Mouse (Mus musculus) heart, embryonic 14.5 days (tissue): ENCODE results near the gene Phactr2. TPM values are rescaled to one million over a fixed set of nuclear protein-coding genes. Genes with fewer than 3 reads are reported as not detected.
"Not testable (repeated sequence)": the region's sequence is repeated elsewhere in the genome, so short reads cannot be mapped to it uniquely, and the experiment has no call there.

Experiments used
- ATAC-seq: fragments of 200-750 bp; cut with Nextera tagmentation; 2 replicates; pipeline ENCODE4 v1.8.0; 2017; ENCODE audit warnings: low read depth, moderate TSS enrichment; ENCODE audit not compliant: insufficient number of reproducible peaks, insufficient read depth, low FRiP score
- H3K27ac ChIP-seq, 2 experiments: fragments of 200-500 bp in 1 of 2; fragments of 300-500 bp in 1 of 2; sonication (generic) in 1 of 2; replicated peaks in 1 of 2; 2 replicates each; pipeline ENCODE4 v1.5.1; 2012 to 2014; ENCODE audit warnings: low read depth in 2 of 2, low read length in 2 of 2, control low read depth in 1 of 2, mild to moderate bottlenecking in 1 of 2, mixed read lengths in 1 of 2; ENCODE audit not compliant: control insufficient read depth in 1 of 2, insufficient read depth in 1 of 2
- H3K27me3 ChIP-seq: fragments of 300-500 bp; sonication (generic); 2 replicates; pipeline ENCODE4 v1.6.1; 2014; ENCODE audit warnings: mild to moderate bottlenecking, low read length, control low read depth; ENCODE audit not compliant: control insufficient read depth, insufficient read depth
- H3K36me3 ChIP-seq: fragments of 300-500 bp; sonication (generic); 2 replicates; pipeline ENCODE4 v1.6.1; 2014; ENCODE audit warnings: mild to moderate bottlenecking, control low read depth, low read length, mixed read lengths; ENCODE audit not compliant: control insufficient read depth, insufficient read depth
- H3K4me1 ChIP-seq, 2 experiments: fragments of 200-500 bp in 1 of 2; fragments of 300-500 bp in 1 of 2; sonication (generic) in 1 of 2; 2 replicates each; pipeline ENCODE4 v1.6.1; 2012 to 2014; ENCODE audit warnings: low read length in 2 of 2, control low read depth in 1 of 2, mixed read lengths in 1 of 2; ENCODE audit not compliant: control insufficient read depth in 2 of 2, insufficient read depth in 2 of 2
- H3K4me2 ChIP-seq: fragments of 300-500 bp; sonication (generic); 2 replicates; pipeline ENCODE4 v1.6.1; 2014; ENCODE audit warnings: mild to moderate bottlenecking, low read length
- H3K4me3 ChIP-seq, 2 experiments: fragments of 200-500 bp in 1 of 2; fragments of 300-500 bp in 1 of 2; sonication (generic) in 1 of 2; 2 replicates each; pipeline ENCODE4 v1.5.1; 2012 to 2014; ENCODE audit warnings: low read length in 2 of 2, mild to moderate bottlenecking in 2 of 2, control low read depth in 1 of 2, low read depth in 1 of 2, moderate library complexity in 1 of 2; ENCODE audit not compliant: control insufficient read depth in 1 of 2, insufficient read depth in 1 of 2
- H3K9ac ChIP-seq: fragments of 300-500 bp; sonication (generic); 2 replicates; pipeline ENCODE4 v1.6.1; 2014; ENCODE audit warnings: mild to moderate bottlenecking, low read length
- H3K9me3 ChIP-seq: fragments of 300-500 bp; sonication (generic); 2 replicates; pipeline ENCODE4 v1.6.1; 2016; ENCODE audit warnings: low read length, control low read depth; ENCODE audit not compliant: control insufficient read depth
- WGBS: fragments of 180-500 bp; shearing (Covaris S2); extraction: QIAGEN DNeasy Blood & Tissue Kit; methylation state at CpG from one replicate; pipeline ENCODE4 v1.1.7; 2014; 5-methylcytosine and 5-hydroxymethylcytosine counted together
- polyA plus RNA-seq: library from polyadenylated mRNA; unstranded; fragments of >200 nt; fragmentation: Nextera tagmentation; extraction: Ambion mirVana; gene quantifications from 2 replicates; pipeline ENCODE4 v1.2.1, GENCODE M21; 2014

Phactr2 gene
- polyA plus RNA-seq, result 78.8 and 80.1 TPM in 2 replicates

DNA sequence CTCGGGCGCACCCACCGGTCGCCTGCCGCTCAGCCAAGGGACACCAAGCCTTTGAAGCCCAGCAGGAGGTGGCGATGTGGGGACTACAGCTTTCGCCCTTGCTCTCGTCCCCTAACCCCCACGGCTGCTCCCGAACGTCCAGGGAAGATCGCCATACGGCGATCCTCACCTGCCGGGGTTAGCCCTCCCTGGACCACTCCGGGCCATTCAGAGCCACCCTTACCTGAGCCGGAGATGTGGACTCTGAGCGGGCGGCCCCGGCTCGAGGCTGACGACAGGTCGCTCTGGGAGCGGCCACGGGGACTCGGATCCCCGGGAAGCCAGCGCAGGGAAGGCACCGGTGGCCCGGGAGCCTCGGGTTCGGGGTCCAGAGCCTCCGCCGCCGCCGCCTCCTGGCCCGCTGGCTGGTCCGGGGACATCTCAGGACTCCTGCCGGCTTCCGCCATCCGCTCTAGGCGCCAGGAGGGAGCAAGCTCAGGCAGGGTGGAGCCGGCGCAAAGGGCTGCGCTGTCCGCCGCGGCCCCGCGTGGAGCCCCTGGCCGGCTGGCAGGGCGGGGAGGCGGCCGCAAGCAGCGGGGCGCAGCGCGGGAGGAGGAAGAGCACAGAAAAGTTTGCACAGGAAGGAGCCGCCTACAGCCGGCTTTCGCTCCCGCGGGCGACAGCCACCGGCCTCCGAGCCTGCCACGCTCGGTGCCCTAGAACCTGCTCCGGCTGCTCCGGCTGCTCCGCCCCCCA lies at the start of gene Phactr2:
Gene Phactr2 (minus strand): TSS at position 580 of the 735 bp plus-strand sequence.
- no peak within 1 kb of the TSS; a peak in 1 of 4 replicates for H3K27ac ChIP-seq

DNA sequence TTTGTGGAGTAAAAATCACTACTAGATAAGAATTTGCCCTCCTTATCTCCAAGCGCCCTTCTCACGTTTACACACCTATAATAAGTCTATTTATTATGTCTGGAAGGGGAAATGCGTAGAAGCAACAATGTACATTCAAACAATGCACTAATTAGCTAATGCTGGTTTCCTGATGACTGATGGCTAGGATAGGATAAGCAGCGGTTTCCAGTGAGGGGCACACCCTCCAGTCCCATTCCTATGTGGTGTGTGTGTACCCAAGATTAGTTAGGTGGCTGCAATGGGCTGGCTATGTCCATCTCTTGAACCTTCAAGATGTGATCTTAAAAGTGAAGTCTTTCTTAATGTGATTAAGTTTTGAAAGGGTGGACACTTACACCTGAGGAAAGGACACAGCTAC lies 47.6 kb upstream of the Phactr2 start:
- WGBS, result 80% methylated on average over 4 of the region's 4 CpGs
- Histone ChIP-seq H3K27ac (no peak overlapping the region), H3K4me2 (no peak overlapping the region)

More for the DNA sequence above, at the start of gene Phactr2:
- Histone ChIP-seq H3K4me3 (peak within 1 kb of the TSS; percentile 75 to 92), H3K27me3 (peaks cover 11% of the 10 kb centered on the region; the same call in 1 of the 2 replicates), H3K9me3 (no peaks in the 10 kb centered on the region), H3K9ac (peak within 1 kb of the TSS; percentile 69), H3K4me2 (peak within 1 kb of the TSS; percentile 96), H3K36me3 (no peaks in the 10 kb centered on the region), H3K4me1 (peaks cover 9 to 13% of the 10 kb centered on the region in 2 experiments; a peak in 2 of 4 replicates)
- under 1% methylated on average over 68 of the region's 71 CpGs for WGBS
- peak; percentile 63 for ATAC-seq

DNA sequence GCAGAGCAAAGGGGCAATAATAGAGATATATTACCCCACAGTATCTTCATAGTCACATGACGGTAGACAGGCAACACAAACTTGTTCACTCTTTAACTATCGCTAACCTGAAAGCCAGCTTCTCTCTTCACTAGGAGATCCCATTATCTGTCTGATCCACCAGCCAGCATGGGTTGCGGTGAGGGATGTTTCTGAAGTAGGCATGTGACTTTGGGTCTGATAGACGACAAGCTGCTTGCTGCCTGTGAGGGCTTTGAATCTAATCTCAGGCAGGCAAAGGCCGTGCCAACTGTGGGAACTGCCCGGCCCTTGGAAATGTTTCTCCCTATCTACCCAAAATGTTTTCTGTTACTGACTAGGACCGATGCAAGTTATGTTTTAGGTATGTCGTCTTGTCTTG lies 28.2 kb upstream of the Phactr2 start:
- H3K4me1 ChIP-seq, result peaks cover 6 to 18% of the 10 kb centered on the region in 2 experiments
- H3K4me3 ChIP-seq, result no peak overlapping the region; a peak in 2 of 4 replicates
- H3K36me3 ChIP-seq, result peaks cover 34% of the 10 kb centered on the region
- ATAC-seq, result no peak
- peak overlapping the region; percentile 30 to 61; a peak in 2 of 4 replicates for H3K27ac ChIP-seq
- H3K27me3 ChIP-seq, result no peaks in the 10 kb centered on the region
- H3K4me2 ChIP-seq, result peak overlapping the region; percentile 89
- no peak overlapping the region for H3K9ac ChIP-seq
- no peaks in the 10 kb centered on the region for H3K9me3 ChIP-seq
- WGBS, result 30% methylated on average over 8 of the region's 8 CpGs

More for the DNA sequence above, 47.6 kb upstream of the Phactr2 start:
- H3K4me3 ChIP-seq, result no peak overlapping the region
- no peak overlapping the region for H3K9ac ChIP-seq
- H3K27me3 ChIP-seq, result no peaks in the 10 kb centered on the region
- H3K36me3 ChIP-seq, result peaks cover 16% of the 10 kb centered on the region; the same call in 1 of the 2 replicates
- H3K4me1 ChIP-seq, result no peaks in the 10 kb centered on the region
- no peaks in the 10 kb centered on the region for H3K9me3 ChIP-seq
- ATAC-seq, result no peak

DNA sequence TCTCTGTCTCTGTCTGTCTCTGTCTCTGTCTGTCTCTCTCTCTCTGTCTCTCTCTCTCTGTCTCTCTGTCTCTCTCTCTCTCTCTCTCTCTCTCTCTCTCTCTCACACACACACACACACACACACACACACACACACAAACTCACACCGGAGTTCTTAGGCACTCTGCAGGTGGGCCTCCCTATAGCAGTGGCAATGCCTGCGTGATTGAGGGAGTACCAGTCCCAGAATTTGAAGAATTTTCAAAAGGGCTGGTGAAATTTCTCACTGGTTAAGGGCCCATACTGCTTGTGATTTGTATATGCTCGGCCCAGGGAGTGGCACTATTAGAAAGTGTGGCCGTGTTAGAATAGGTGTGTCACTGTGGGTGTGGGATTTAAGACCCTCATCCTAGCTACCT lies 27.3 kb upstream of the Phactr2 start:
- peak overlapping the region; percentile 76 for H3K9ac ChIP-seq
- peak overlapping the region; percentile 89 for H3K4me2 ChIP-seq
- 52% methylated on average over 4 of the region's 4 CpGs for WGBS
- ATAC-seq, H3K27me3 ChIP-seq, H3K9me3 ChIP-seq: not testable (repeated sequence)
- H3K4me3 ChIP-seq, result peak overlapping the region; percentile 64 to 82
- H3K27ac ChIP-seq, result peak overlapping the region in 1 of 2 experiments; percentile 15; a peak in 1 of 4 replicates
- peaks cover 11 to 25% of the 10 kb centered on the region in 2 experiments for H3K4me1 ChIP-seq
- peaks cover 30% of the 10 kb centered on the region for H3K36me3 ChIP-seq

DNA sequence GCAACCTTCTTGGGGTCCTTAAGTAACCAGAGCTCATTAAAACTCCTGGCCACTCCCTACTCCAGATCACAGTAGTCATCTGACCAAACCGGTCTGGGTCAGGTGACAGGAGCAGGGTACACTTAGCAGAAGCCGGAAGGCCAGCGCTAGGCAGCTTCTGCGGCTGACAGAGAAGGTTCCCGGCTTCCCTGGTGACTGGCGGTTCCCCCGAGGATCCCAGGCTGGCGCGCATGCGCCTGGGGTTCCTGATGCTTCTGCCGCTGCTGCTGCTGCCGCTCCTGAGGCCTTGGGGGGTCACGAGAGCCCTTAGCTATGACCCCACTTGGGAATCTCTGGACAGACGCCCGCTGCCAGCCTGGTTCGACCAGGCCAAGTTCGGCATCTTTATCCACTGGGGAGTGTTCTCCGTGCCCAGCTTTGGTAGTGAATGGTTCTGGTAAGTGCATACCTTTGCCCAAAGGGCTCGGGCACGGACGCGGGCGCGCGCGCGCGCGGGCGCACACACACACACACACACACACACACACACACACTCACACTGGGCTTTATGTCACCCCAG lies 26.8 kb upstream of the Phactr2 start:
- Histone ChIP-seq H3K4me3 (peak overlapping the region; percentile 64 to 82), H3K4me1 (peaks cover 15 to 29% of the 10 kb centered on the region in 2 experiments), H3K9me3 (no peaks in the 10 kb centered on the region), H3K9ac (peak overlapping the region; percentile 76), H3K27ac (peak overlapping the region; percentile 15 to 32), H3K27me3 (no peaks in the 10 kb centered on the region), H3K4me2 (peak overlapping the region; percentile 89), H3K36me3 (peaks cover 25% of the 10 kb centered on the region)
- 0% methylated on average over 21 of the region's 30 CpGs for WGBS
- peak; percentile 74 for ATAC-seq

DNA sequence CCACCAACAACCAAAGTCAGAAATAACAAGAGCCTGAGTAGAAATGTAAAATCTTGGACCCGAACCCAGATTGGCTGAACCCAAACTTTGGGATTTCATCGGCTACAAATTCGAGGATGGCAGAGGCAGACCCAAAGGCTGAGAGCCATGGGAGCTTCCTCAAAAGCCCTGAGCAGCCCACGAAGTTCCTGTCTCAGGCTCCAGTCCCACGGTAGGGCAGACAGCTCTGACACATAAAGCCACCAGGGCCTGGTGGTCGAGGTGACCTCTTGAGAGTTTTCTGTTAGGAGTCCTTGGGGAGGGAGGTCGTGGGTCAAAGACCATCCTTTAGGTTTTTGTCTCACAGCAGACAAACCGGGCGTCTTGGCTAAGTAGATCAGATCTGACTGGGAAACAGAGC lies 26.3 kb upstream of the Phactr2 start:
- WGBS, result 48% methylated on average over 9 of the region's 9 CpGs
- no peaks in the 10 kb centered on the region for H3K27me3 ChIP-seq
- no peaks in the 10 kb centered on the region for H3K9me3 ChIP-seq
- H3K4me3 ChIP-seq, result peak overlapping the region; percentile 64 to 82; a peak in 3 of 4 replicates
- H3K27ac ChIP-seq, result peak overlapping the region; percentile 4 to 15; a peak in 1 of 4 replicates
- peak overlapping the region; percentile 76 for H3K9ac ChIP-seq
- peaks cover 15 to 29% of the 10 kb centered on the region in 2 experiments for H3K4me1 ChIP-seq
- H3K4me2 ChIP-seq, result peak overlapping the region; percentile 89
- peaks cover 20% of the 10 kb centered on the region for H3K36me3 ChIP-seq
- ATAC-seq, result no peak

DNA sequence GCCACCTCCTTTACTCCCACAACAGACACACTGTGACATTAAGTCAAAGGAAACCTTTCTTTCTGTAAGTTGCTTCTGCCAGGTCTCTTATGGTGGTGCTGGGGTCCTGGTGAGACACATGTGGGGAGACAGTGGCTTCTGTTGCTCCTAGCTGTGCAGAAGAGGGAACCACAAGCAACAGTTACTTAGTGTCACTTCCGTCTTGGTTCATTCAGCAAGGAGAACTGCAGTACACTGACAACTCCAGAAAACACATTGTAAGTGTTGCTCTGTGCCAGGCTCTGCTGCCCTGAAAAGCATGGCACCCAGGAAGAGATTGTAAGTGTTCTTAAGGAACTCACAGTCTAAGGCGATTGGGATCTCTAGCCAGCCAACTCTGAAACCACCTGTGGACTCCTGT lies 25.1 kb upstream of the Phactr2 start, which contains the start of gene Fuca2:
Gene Fuca2 (plus strand): TSS at position 210 of the 400 bp plus-strand sequence.
- ATAC-seq, result no peak
- H3K4me2 ChIP-seq, result no peak within 1 kb of the TSS

More for the DNA sequence above, 25.1 kb upstream of the Phactr2 start, which contains the start of gene Fuca2:
- no peak within 1 kb of the TSS for H3K27ac ChIP-seq
- peaks cover 10% of the 10 kb centered on the region for H3K36me3 ChIP-seq
- no peak within 1 kb of the TSS for H3K4me3 ChIP-seq
- 0 out of 2 replicates have a peak within 1 kb of the TSS, but pooled peaks have one; percentile 76 for H3K9ac ChIP-seq
- WGBS, result 89% methylated on average over 2 of the region's 2 CpGs
- peaks cover 15 to 29% of the 10 kb centered on the region in 2 experiments for H3K4me1 ChIP-seq
- H3K27me3 ChIP-seq, result no peaks in the 10 kb centered on the region
- no peaks in the 10 kb centered on the region for H3K9me3 ChIP-seq
